Mouse (Mus musculus) lung, postnatal 14 days (tissue): ENCODE measurements around the gene Zc2hc1b.

ENCODE experiments used
- DNase-seq: peaks from one replicate; pipeline ENCODE4 v3.0.0; 2021

The Zc2hc1b gene

GRCm38 (mm10) chr10:13109781-13110180, 68.0 kb downstream of the Zc2hc1b start:
- DNase-seq = no peak

DNA sequence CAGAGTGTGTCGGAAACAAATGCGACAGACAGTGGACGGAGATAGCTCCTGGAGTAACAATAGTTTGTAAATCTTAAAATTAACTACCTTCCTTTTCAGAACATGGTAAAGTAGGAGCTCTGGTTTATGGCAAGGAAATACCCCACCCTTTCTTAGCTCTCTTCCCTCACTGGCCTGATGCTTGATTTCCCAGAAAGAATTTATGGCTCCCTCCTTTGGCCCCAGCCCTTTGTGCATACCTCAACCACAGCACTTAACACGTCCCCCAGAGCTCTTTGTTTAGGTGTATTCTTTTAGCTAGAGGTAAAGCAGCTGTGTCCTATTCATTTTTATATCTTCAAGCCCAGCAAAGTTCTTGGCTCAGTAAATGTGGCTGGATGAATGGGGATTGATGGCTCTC, 69.0 kb downstream of the Zc2hc1b start:
- no peak for DNase-seq

GRCm38 (mm10) chr10:13108021-13108548, 69.7 kb downstream of the Zc2hc1b start:
- no peak for DNase-seq

DNA sequence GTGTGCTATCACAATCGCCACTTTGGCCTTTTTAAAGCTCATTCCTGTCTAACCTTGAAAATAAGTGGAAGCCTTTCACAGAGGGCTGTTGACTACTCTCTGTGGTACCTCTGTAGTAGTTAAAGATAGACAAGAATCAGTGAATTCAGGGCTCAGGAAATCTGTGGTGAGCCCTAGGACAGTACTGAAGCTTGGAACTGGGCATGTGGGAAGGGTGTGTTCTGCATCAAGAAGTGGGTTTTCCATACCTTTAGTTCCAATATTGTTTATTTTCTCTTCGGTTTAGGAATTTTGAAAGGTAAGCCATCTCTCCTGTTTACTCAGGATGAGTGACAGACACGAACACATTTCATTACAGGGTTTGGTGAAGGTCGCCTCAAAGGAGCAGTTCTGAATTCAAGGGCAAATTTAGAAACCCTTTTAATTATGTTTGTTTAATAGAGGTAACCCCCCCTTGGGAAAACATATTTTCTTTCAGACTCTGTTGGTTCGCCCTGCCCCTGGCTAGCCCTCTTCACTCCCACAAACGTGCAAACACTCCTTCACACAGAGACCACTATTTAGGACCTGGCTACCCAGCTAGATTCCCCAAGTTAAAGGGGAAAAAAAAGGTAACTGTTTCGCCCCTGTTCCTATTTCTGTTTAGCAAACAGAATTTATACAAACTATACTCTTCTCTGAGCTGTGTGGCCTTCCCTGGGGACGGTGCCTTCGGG, 70.8 kb downstream of the Zc2hc1b start:
- DNase-seq = no peak

GRCm38 (mm10) chr10:13103838-13104237, 74.0 kb downstream of the Zc2hc1b start:
- DNase-seq = no peak

- no peak for DNase-seq
Observed at GRCm38 (mm10) chr10:13102360-13102759, 75.5 kb downstream of the Zc2hc1b start.

GRCm38 (mm10) chr10:13100061-13100648, 77.7 kb downstream of the Zc2hc1b start:
- no peak for DNase-seq
